Mouse (Mus musculus): ENCODE results near the gene Plxna1.

DNA sequence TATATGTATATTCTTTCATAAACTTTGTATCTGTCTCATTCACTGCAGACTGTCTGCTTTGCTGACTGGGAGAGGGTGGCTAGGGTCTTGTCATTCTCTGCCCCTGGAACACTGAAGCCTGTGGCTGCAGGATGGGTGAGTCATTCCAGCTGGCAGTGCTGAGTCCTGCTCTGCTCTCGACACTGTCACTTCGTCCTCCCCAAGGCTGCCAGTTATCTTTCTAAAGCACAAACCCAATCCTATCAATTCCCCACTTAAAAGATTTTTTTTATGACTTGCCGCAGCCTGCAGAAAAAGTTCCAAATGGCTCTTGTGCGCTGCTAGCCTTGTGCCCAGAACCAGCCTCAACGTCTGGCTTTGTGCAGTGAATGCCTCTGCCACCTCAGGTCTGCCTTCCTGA, 45.8 kb upstream of the Plxna1 start:
- TF ChIP-seq CTCF (IDR thresholded peaks at IDR 0.05; ENCODE audit: low read depth): no peak
- TF ChIP-seq EP300 (optimal IDR thresholded peaks at IDR 0.05): no peak
